Mouse (Mus musculus) C2C12 (cell line): ENCODE measurements around the gene Gm26897. TPM values are rescaled to one million over a fixed set of nuclear protein-coding genes. Genes with fewer than 3 reads are reported as not detected.

Experiments used
- H3K27me3 ChIP-seq: one replicate; pipeline ENCODE4 v1.6.1; 2011; ENCODE audit not compliant: control insufficient read depth, insufficient read depth, insufficient read length
- H3K36me3 ChIP-seq: one replicate; pipeline ENCODE4 v1.6.1; 2011; ENCODE audit not compliant: control insufficient read depth, insufficient read depth
- H3K4me3 ChIP-seq: one replicate; pipeline ENCODE4 v1.5.1; 2011; ENCODE audit warnings: mild to moderate bottlenecking, control low read depth; ENCODE audit not compliant: poor library complexity, insufficient read depth, severe bottlenecking
- H3K79me2 ChIP-seq: one replicate; pipeline ENCODE4 v1.6.1; 2011; ENCODE audit not compliant: control insufficient read depth, insufficient read depth
- H3K79me3 ChIP-seq: one replicate; pipeline ENCODE4 v1.6.1; 2011; ENCODE audit warnings: low read depth, control low read depth
- H3ac ChIP-seq: one replicate; pipeline ENCODE3; 2011; ENCODE audit warnings: low read depth; ENCODE audit not compliant: control insufficient read depth, insufficient read length
- CEBPB ChIP-seq: IDR thresholded peaks from one replicate; pipeline ENCODE4 v1.6.1; 2011; ENCODE audit warnings: low read depth, mild to moderate bottlenecking, control low read depth, moderate library complexity
- CTCF ChIP-seq: IDR thresholded peaks from one replicate; pipeline ENCODE4 v1.5.1; 2011; ENCODE audit not compliant: control insufficient read depth, insufficient read depth, insufficient read length
- FOSL1 ChIP-seq: IDR thresholded peaks from one replicate; pipeline ENCODE4 v1.8.0; 2011; ENCODE audit warnings: mild to moderate bottlenecking, low read length; ENCODE audit not compliant: poor library complexity, insufficient read depth, severe bottlenecking
- MAX ChIP-seq: IDR thresholded peaks from one replicate; pipeline ENCODE4 v1.6.1; 2011; ENCODE audit warnings: mild to moderate bottlenecking, control low read depth
- MYOD1 ChIP-seq: IDR thresholded peaks from one replicate; pipeline ENCODE4 v1.6.1; 2011; ENCODE audit warnings: low read depth; ENCODE audit not compliant: control insufficient read depth, insufficient read length
- MYOG ChIP-seq: IDR thresholded peaks from one replicate; pipeline ENCODE4 v1.6.1; 2011; ENCODE audit not compliant: control insufficient read depth, insufficient read length; ENCODE audit errors: extremely low read depth
- USF1 ChIP-seq: IDR thresholded peaks from one replicate; pipeline ENCODE4 v1.6.1; 2011; ENCODE audit warnings: low read depth, mild to moderate bottlenecking, control low read depth, moderate library complexity
- polyA plus RNA-seq: library from polyadenylated mRNA; unstranded; fragments of >200 nt; fragmentation: generic; extraction: Trizol; gene quantifications from one replicate; pipeline ENCODE4 v1.2.1, GENCODE M21; 2012; ENCODE audit warnings: missing spikeins

The Gm26897 gene
- polyA plus RNA-seq, 1 experiment = not detected

- H3K79me2 ChIP-seq = no peaks in the 10 kb centered on the region
- H3K4me3 ChIP-seq = no peak overlapping the region
- H3K36me3 ChIP-seq = no peaks in the 10 kb centered on the region
- H3K79me3 ChIP-seq = no peaks in the 10 kb centered on the region
- peaks cover 12% of the 10 kb centered on the region for H3K27me3 ChIP-seq
- TF ChIP-seq MYOG (no peak), CEBPB (no peak)
- H3ac ChIP-seq = no peak overlapping the region
Measured at GRCm38 (mm10) chr5:111760721-111761480, 27.2 kb downstream of the Gm26897 start.

GRCm38 (mm10) chr5:111761574-111761973 is 27.9 kb downstream of the Gm26897 start:
- no peaks in the 10 kb centered on the region for H3K79me3 ChIP-seq
- peaks cover 12% of the 10 kb centered on the region for H3K27me3 ChIP-seq
- no peak overlapping the region for H3K4me3 ChIP-seq
- no peak overlapping the region for H3ac ChIP-seq
- TF ChIP-seq FOSL1 (no peak), MYOD1 (no peak), MYOG (no peak), CEBPB (no peak), USF1 (no peak), MAX (no peak), CTCF (no peak)
- no peaks in the 10 kb centered on the region for H3K36me3 ChIP-seq
- no peaks in the 10 kb centered on the region for H3K79me2 ChIP-seq

GRCm38 (mm10) chr5:111762085-111762484 is 28.4 kb downstream of the Gm26897 start:
- TF ChIP-seq MYOD1 (no peak), FOSL1 (no peak), USF1 (no peak), CEBPB (no peak), MYOG (no peak), MAX (no peak), CTCF (no peak)
- H3ac ChIP-seq = no peak overlapping the region
- peaks cover 12% of the 10 kb centered on the region for H3K27me3 ChIP-seq
- no peaks in the 10 kb centered on the region for H3K36me3 ChIP-seq
- no peak overlapping the region for H3K4me3 ChIP-seq
- H3K79me3 ChIP-seq = no peaks in the 10 kb centered on the region
- H3K79me2 ChIP-seq = no peaks in the 10 kb centered on the region

- Histone ChIP-seq H3K4me3 (no peak overlapping the region), H3K36me3 (no peaks in the 10 kb centered on the region), H3K27me3 (peaks cover 12% of the 10 kb centered on the region), H3K79me2 (no peaks in the 10 kb centered on the region), H3K79me3 (no peaks in the 10 kb centered on the region), H3ac (no peak overlapping the region)
- no peak for TF ChIP-seq MAX
- no peak for TF ChIP-seq FOSL1
- TF ChIP-seq USF1 = no peak
- TF ChIP-seq CTCF = no peak
- no peak for TF ChIP-seq MYOD1
- no peak for TF ChIP-seq CEBPB
- TF ChIP-seq MYOG = no peak
Measured at GRCm38 (mm10) chr5:111765671-111766290, 32.1 kb downstream of the Gm26897 start.

- H3K4me3 ChIP-seq = no peak overlapping the region
- no peaks in the 10 kb centered on the region for H3K36me3 ChIP-seq
- H3K27me3 ChIP-seq = peaks cover 12% of the 10 kb centered on the region
- no peaks in the 10 kb centered on the region for H3K79me3 ChIP-seq
- TF ChIP-seq FOSL1 (no peak), USF1 (no peak), MAX (no peak), MYOG (no peak), CTCF (no peak), MYOD1 (no peak), CEBPB (no peak)
- no peak overlapping the region for H3ac ChIP-seq
- H3K79me2 ChIP-seq = no peaks in the 10 kb centered on the region
Measured at GRCm38 (mm10) chr5:111766696-111767095, 33.0 kb downstream of the Gm26897 start.

- Histone ChIP-seq H3K27me3 (peaks cover 3% of the 10 kb centered on the region), H3K36me3 (no peaks in the 10 kb centered on the region), H3ac (no peak overlapping the region), H3K79me3 (no peaks in the 10 kb centered on the region), H3K4me3 (no peak overlapping the region), H3K79me2 (no peaks in the 10 kb centered on the region)
- TF ChIP-seq CTCF (no peak), FOSL1 (no peak), MYOG (no peak), USF1 (no peak), MYOD1 (no peak), CEBPB (no peak), MAX (no peak)
Measured at GRCm38 (mm10) chr5:111770266-111770665, 36.5 kb downstream of the Gm26897 start.
